Mouse (Mus musculus): ENCODE measurements around the gene Sept14.

DNA sequence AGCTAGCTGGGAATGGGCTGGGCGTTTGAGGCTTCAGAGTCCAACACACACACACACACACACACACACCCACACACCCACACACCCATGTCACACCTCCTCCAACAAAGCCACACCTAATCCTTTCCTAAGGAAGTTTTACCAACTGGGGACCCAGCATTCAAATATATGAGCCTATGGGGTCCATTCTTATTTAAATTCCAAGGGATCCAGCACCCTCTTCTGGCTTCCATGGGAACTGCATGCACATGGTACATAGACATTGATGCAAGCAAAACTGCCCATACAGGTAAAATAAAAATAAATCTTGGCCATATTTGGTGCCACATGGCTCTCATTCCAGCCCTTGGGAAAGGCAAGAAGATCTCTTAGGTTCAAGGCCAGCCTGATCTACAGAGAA is 32.7 kb upstream of the Sept14 start:
- no peak for TF ChIP-seq POLR2A (IDR thresholded peaks at IDR 0.05; ENCODE audit: control insufficient read depth, extremely low read depth, insufficient read depth, low read length, poor library complexity)
- no peak for TF ChIP-seq CTCF (IDR thresholded peaks at IDR 0.05; ENCODE audit: borderline replicate concordance, control insufficient read depth, extremely low read depth, insufficient read depth, low read length, poor library complexity)

Measured in thymus, adult 2 months (tissue).